Mouse (Mus musculus) NIH3T3 (cell line): ENCODE data around the gene Pdzrn4.

Experiments
- DNase-seq: peaks from one replicate; pipeline ENCODE4 v3.0.0-alpha.2; 2012; ENCODE audit warnings: low read depth

Gene Pdzrn4

GRCm38 (mm10) chr15:92587431-92587830, 190.8 kb downstream of the Pdzrn4 start:
- DNase-seq, result no peak

- no peak for DNase-seq
Observed at GRCm38 (mm10) chr15:92594721-92595120, 198.0 kb downstream of the Pdzrn4 start.

GRCm38 (mm10) chr15:92597011-92597780, 200.5 kb downstream of the Pdzrn4 start:
- no peak for DNase-seq

GRCm38 (mm10) chr15:92598380-92599295, 202.0 kb downstream of the Pdzrn4 start:
- no peak for DNase-seq

GRCm38 (mm10) chr15:92599381-92599780, 202.7 kb downstream of the Pdzrn4 start:
- DNase-seq, result no peak

GRCm38 (mm10) chr15:92610866-92611265, 214.2 kb downstream of the Pdzrn4 start:
- no peak for DNase-seq

GRCm38 (mm10) chr15:92612386-92612785, 215.7 kb downstream of the Pdzrn4 start:
- no peak for DNase-seq

GRCm38 (mm10) chr15:92613228-92613627, 216.5 kb downstream of the Pdzrn4 start:
- no peak for DNase-seq

GRCm38 (mm10) chr15:92621731-92622234, 225.1 kb downstream of the Pdzrn4 start:
- DNase-seq, result no peak

- no peak for DNase-seq
Observed at GRCm38 (mm10) chr15:92622323-92622722, 225.6 kb downstream of the Pdzrn4 start.

GRCm38 (mm10) chr15:92629172-92629571, 232.5 kb downstream of the Pdzrn4 start:
- DNase-seq, result no peak

- DNase-seq, result no peak
Observed at GRCm38 (mm10) chr15:92634044-92634610, 237.4 kb downstream of the Pdzrn4 start.

GRCm38 (mm10) chr15:92640212-92641082, 243.8 kb downstream of the Pdzrn4 start:
- DNase-seq, result no peak

GRCm38 (mm10) chr15:92671279-92672051, 274.8 kb downstream of the Pdzrn4 start:
- DNase-seq, result no peak

- no peak for DNase-seq
Observed at GRCm38 (mm10) chr15:92676096-92676495, 279.4 kb downstream of the Pdzrn4 start.

GRCm38 (mm10) chr15:92678377-92678776, 281.7 kb downstream of the Pdzrn4 start:
- DNase-seq, result no peak

GRCm38 (mm10) chr15:92679541-92679940, 282.9 kb downstream of the Pdzrn4 start:
- no peak for DNase-seq

- DNase-seq, result no peak
Observed at GRCm38 (mm10) chr15:92696276-92696956, 299.7 kb downstream of the Pdzrn4 start.

- no peak for DNase-seq
Observed at GRCm38 (mm10) chr15:92704146-92704545, 307.5 kb downstream of the Pdzrn4 start.

- DNase-seq, result no peak
Observed at GRCm38 (mm10) chr15:92738676-92739075, 342.0 kb downstream of the Pdzrn4 start.
